Mouse (Mus musculus) heart, postnatal 0 days (tissue): ENCODE measurements around the gene Izumo4. TPM values are rescaled to one million over a fixed set of nuclear protein-coding genes. Genes with fewer than 3 reads are reported as not detected.

Source experiments
- ATAC-seq: fragments of 200-750 bp; cut with Nextera tagmentation; 2 replicates; pipeline ENCODE4 v1.8.0; 2017; ENCODE audit warnings: low read depth, moderate number of reproducible peaks, moderate library complexity; ENCODE audit not compliant: insufficient read depth
- DNase-seq: peaks from one replicate; pipeline ENCODE4 v3.0.0-alpha.2; 2016; ENCODE audit warnings: low spot score
- H3K27ac ChIP-seq: fragments of 300-500 bp; sonication (generic); 2 replicates; pipeline ENCODE4 v1.5.1; 2014; ENCODE audit warnings: low read depth, mild to moderate bottlenecking
- H3K27me3 ChIP-seq: fragments of 300-500 bp; sonication (generic); 2 replicates; pipeline ENCODE4 v1.6.1; 2014; ENCODE audit warnings: low read length, mixed read lengths; ENCODE audit not compliant: control insufficient read depth, insufficient read depth
- H3K36me3 ChIP-seq: fragments of 300-500 bp; sonication (generic); replicated peaks from 2 replicates; pipeline ENCODE4 v1.6.1; 2014; ENCODE audit warnings: low read length, mixed read lengths; ENCODE audit not compliant: control insufficient read depth, insufficient read depth
- H3K4me1 ChIP-seq: fragments of 300-500 bp; sonication (generic); 2 replicates; pipeline ENCODE4 v1.6.1; 2014; ENCODE audit warnings: antibody characterized with exemption; ENCODE audit not compliant: control insufficient read depth, insufficient read depth
- H3K4me2 ChIP-seq: fragments of 300-500 bp; sonication (generic); 2 replicates; pipeline ENCODE4 v1.6.1; 2014; ENCODE audit warnings: low read depth, mild to moderate bottlenecking, low read length, moderate library complexity
- H3K4me3 ChIP-seq: fragments of 300-500 bp; sonication (generic); 2 replicates; pipeline ENCODE4 v1.5.1; 2014; ENCODE audit warnings: low read depth, low read length
- H3K9ac ChIP-seq: fragments of 300-500 bp; sonication (generic); replicated peaks from 2 replicates; pipeline ENCODE4 v1.6.1; 2014; ENCODE audit warnings: low read depth, low read length, mixed read lengths
- H3K9me3 ChIP-seq: fragments of 300-500 bp; sonication (generic); replicated peaks from 2 replicates; pipeline ENCODE4 v1.6.1; 2016; ENCODE audit warnings: low read length; ENCODE audit not compliant: control insufficient read depth
- CTCF ChIP-seq: IDR thresholded peaks from 2 replicates; pipeline ENCODE4 v1.5.1; 2016; ENCODE audit warnings: antibody characterized with exemption, control low read depth, low read depth
- EP300 ChIP-seq: IDR thresholded peaks from 2 replicates; pipeline ENCODE4 v1.6.1; 2016; ENCODE audit warnings: antibody characterized with exemption, low read depth
- WGBS: fragments of 180-500 bp; shearing (Covaris S2); extraction: QIAGEN DNeasy Blood & Tissue Kit; methylation state at CpG from one replicate; pipeline ENCODE4 v1.1.7; 2014; 5-methylcytosine and 5-hydroxymethylcytosine counted together
- polyA plus RNA-seq: library from polyadenylated mRNA; unstranded; fragments of >200 nt; fragmentation: Nextera tagmentation; extraction: Ambion mirVana; gene quantifications from 2 replicates; pipeline ENCODE4 v1.2.1, GENCODE M21; 2015
- total RNA-seq: library from RNA; depleted of rRNA; stranded (reverse); fragments of >200 nt; gene quantifications from 2 replicates; pipeline ENCODE4 v1.2.3, GENCODE M21; 2014; ENCODE audit warnings: low replicate concordance

Gene Izumo4
- total and polyA plus RNA-seq, 2 experiments from 2014 or later, result 3.6 to 6.9 TPM

DNA sequence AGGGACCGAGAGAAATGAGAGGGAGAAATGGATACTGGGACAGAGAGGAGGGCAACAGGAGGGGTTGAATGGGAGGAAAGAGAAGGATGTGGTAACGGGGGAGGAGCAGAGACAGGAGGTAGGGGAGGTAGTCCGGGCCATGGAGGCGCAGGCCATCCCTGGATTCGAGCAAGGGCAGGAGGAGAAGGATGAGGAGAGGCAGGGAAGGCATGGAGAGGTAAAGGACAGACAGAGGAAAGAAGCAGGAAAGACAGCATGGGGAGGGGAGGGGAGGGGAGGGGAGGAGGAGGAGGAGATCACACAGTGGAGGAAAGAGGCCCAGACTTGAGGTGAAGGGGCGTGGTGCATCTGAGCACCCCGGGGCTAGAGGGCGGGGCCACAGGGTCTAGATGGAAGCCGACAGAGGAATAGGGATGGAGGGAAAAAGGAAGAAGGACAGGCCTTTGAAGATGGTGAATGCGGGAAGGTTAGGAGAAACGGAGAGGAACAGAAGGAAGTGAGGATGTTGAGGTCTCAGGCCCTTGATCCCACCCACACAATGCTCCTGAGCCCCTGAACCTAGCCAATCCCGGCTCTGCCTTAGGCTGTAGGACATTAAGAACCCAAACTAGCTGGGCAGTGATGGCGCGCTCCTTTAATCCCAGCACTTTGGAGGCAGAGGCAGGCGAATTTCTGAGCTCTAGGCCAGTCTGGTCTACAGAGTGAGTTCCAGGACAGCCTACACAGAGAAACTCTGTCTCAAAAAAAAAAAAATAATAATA is 44.9 kb upstream of the Izumo4 start, which contains the start of gene Btbd2:
Gene Btbd2 (minus strand): TSS at position 209 of the 761 bp plus-strand sequence.
- peak within 1 kb of the TSS; percentile 87 for H3K4me3 ChIP-seq
- DNase-seq (no peak), ATAC-seq (peak; percentile 5)

GRCm38 (mm10) chr10:80658194-80658840 is 43.7 kb upstream of the Izumo4 start:
- no peak overlapping the region for H3K9ac ChIP-seq
- peaks cover 16% of the 10 kb centered on the region for H3K4me1 ChIP-seq
- H3K4me3 ChIP-seq, result no peak overlapping the region
- DNase-seq (no peak), ATAC-seq (no peak)
- 81% methylated on average over 14 of the region's 14 CpGs for WGBS
- H3K36me3 ChIP-seq, result no peaks in the 10 kb centered on the region
- H3K4me2 ChIP-seq, result no peak overlapping the region
- no peak for TF ChIP-seq CTCF
- TF ChIP-seq EP300, result no peak
- no peaks in the 10 kb centered on the region for H3K27me3 ChIP-seq
- no peaks in the 10 kb centered on the region for H3K9me3 ChIP-seq
- H3K27ac ChIP-seq, result no peak overlapping the region

More for the DNA sequence above, 44.9 kb upstream of the Izumo4 start, which contains the start of gene Btbd2:
- H3K4me1 ChIP-seq, result peaks cover 11% of the 10 kb centered on the region
- H3K4me2 ChIP-seq, result peak within 1 kb of the TSS; percentile 87
- peak within 1 kb of the TSS; percentile 92 for H3K9ac ChIP-seq
- no peaks in the 10 kb centered on the region for H3K9me3 ChIP-seq
- no peaks in the 10 kb centered on the region for H3K27me3 ChIP-seq
- peak within 1 kb of the TSS; percentile 72 for H3K27ac ChIP-seq
- 28% methylated on average over 15 of the region's 15 CpGs for WGBS
- TF ChIP-seq CTCF, result no peak
- TF ChIP-seq EP300, result no peak
- H3K36me3 ChIP-seq, result peaks cover 3% of the 10 kb centered on the region; the same call in 1 of the 2 replicates

GRCm38 (mm10) chr10:80658841-80659202 is 43.2 kb upstream of the Izumo4 start:
- WGBS, result 62% methylated on average over 4 of the region's 4 CpGs

GRCm38 (mm10) chr10:80659213-80659612 is 42.8 kb upstream of the Izumo4 start:
- ATAC-seq (no peak), DNase-seq (peak; percentile 68)
- 11% methylated on average over 10 of the region's 10 CpGs for WGBS
- Histone ChIP-seq H3K9me3 (no peaks in the 10 kb centered on the region), H3K4me2 (peak overlapping the region; percentile 54), H3K4me1 (peaks cover 25% of the 10 kb centered on the region), H3K4me3 (peak overlapping the region; percentile 33), H3K27me3 (no peaks in the 10 kb centered on the region), H3K36me3 (no peaks in the 10 kb centered on the region), H3K9ac (no peak overlapping the region), H3K27ac (no peak overlapping the region)
- TF ChIP-seq EP300 (no peak), CTCF (peak; percentile 69)

More at GRCm38 (mm10) chr10:80658841-80659202, 43.2 kb upstream of the Izumo4 start:
- no peak for ATAC-seq
- DNase-seq, result no peak
- Histone ChIP-seq H3K9me3 (no peaks in the 10 kb centered on the region), H3K36me3 (no peaks in the 10 kb centered on the region), H3K4me1 (peaks cover 21% of the 10 kb centered on the region), H3K4me3 (no peak overlapping the region), H3K9ac (no peak overlapping the region), H3K27me3 (no peaks in the 10 kb centered on the region), H3K27ac (no peak overlapping the region), H3K4me2 (no peak overlapping the region; the same call in 1 of the 2 replicates)
- no peak for TF ChIP-seq CTCF
- no peak for TF ChIP-seq EP300

DNA sequence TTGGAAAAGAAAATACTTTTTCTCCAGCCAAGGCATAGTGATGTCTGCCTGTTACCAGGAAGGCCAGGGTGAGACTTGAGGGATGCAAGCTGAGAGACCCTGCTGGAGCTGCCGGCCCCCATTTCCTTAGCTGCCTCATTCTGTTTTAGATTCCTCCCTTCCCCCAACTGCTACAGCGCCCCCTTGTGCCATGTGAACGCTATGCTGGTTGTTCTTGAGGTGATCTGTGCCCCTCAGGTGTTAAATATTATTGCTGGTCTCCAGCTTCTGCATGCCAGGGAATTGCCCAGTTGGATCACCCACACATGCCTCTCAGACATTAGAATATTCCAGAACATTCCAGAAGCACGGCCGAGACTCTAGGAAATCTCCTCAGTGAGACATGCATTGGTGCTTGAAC is 40.8 kb upstream of the Izumo4 start:
- no peak overlapping the region for H3K9ac ChIP-seq
- H3K4me1 ChIP-seq, result peaks cover 17% of the 10 kb centered on the region
- H3K4me3 ChIP-seq, result no peak overlapping the region
- no peak overlapping the region for H3K4me2 ChIP-seq
- no peaks in the 10 kb centered on the region for H3K9me3 ChIP-seq
- H3K36me3 ChIP-seq, result 0 out of 2 replicates have a peak, but pooled peaks cover 2% of the 10 kb centered on the region
- 31% methylated on average over 5 of the region's 5 CpGs for WGBS
- ATAC-seq (no peak), DNase-seq (peak; percentile 35)
- peak; percentile 59 for TF ChIP-seq CTCF
- no peak for TF ChIP-seq EP300
- H3K27me3 ChIP-seq, result no peaks in the 10 kb centered on the region
- H3K27ac ChIP-seq, result no peak overlapping the region
